Mouse (Mus musculus) ovary, postnatal 14 days (tissue): Measurements from ENCODE around the gene Optc.

Experiments
- DNase-seq: peaks from one replicate; pipeline ENCODE4 v3.0.0; 2022; ENCODE audit warnings: low spot score

Optc gene

DNA sequence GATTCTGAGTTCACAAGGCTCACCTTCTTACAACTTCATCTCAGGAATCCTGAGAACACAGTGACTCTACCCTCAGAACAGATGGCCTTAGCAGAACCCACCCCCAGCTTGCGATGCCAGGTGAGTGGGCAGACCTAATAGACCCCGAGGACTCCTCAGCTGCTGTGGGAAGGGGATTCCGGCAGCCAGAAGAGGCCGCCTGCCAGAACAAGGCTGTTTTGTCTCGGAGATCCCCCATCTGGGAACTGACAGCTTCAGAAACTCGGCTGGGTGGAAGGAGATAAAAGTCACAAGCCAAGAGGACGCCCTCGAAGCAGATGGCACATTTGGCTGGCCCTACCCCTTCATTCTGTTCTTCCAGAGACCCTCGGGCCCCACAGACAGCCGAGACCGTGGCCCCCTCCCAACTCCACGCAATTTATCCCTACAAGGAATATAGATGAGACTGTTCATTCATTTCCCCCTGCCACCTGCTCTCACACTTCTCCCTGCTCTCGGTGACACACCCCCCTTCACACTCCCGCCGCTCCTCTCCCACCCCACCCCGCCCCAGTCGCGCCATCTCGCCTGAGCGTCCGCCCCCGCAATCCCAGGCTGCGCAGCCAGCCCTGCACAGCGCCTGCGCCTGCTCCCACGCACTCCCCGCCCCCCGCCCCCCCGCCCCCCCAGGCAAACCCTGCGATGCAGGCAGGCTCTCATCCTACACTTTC lies at the start of gene Optc:
Optc (minus strand) TSS at position 51 of the 710 bp plus-strand sequence.
- DNase-seq = no peak

DNA sequence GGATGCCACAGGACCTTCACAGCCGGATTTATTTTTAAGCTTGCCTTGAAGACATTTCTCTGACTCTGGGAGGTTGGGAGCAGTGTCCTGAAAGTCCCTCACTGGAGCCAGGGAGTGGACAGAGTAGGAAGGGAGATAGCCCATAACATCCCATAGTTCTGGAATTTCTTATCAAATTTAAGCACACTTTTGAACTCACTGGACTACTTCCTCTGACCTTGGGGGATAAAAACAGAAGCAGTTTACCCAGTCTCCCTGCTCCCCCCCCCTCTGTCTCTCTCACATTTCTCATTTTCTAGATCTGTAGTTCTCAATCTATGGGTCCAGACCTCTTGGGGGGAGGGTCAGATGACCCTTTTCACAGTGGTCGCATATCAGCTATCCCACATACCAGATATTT lies 46.2 kb upstream of the Optc start:
- no peak for DNase-seq

DNA sequence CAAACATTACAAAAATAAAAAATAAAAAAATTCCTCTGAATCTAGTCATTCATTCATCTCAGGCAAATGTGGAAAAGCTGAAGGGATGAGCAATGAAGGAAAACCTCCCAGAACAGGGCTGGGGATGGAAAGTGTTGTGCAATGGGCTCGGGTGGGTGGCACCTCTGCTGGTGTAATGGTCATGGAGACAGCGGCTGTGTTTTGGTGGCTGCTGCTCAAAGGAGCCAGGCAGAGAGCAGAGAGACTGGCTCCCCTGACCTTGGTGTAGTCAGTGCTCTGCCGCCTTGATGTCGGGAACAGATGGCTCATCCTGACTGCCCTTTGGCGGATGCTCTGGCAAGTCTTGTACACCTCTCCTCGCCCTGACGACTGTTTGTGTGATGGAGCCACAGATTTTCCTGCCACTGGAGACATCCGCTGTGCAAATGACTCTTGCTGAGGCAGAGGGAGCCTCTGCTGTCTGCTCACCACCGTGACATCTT lies 45.5 kb upstream of the Optc start:
- DNase-seq = no peak

DNA sequence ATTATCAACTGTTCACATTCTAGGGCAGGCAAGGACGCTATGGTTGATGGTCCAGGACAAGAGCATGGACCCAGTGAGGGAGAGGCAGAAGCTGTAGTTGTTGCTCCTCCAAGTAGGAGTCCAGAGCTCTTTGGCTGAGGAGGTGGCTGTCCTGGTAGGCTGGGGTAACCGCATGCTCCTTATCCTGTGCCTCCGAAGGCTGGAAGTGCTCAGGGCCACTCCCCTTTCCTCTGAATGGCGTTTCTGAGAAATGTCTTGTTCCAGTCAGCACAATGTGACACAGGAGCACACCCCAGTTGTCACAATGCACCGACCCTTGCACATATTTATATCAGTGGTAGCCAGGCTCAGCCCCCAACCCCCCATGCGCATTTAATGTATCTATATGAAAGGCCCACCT lies 43.8 kb upstream of the Optc start:
- no peak for DNase-seq

DNA sequence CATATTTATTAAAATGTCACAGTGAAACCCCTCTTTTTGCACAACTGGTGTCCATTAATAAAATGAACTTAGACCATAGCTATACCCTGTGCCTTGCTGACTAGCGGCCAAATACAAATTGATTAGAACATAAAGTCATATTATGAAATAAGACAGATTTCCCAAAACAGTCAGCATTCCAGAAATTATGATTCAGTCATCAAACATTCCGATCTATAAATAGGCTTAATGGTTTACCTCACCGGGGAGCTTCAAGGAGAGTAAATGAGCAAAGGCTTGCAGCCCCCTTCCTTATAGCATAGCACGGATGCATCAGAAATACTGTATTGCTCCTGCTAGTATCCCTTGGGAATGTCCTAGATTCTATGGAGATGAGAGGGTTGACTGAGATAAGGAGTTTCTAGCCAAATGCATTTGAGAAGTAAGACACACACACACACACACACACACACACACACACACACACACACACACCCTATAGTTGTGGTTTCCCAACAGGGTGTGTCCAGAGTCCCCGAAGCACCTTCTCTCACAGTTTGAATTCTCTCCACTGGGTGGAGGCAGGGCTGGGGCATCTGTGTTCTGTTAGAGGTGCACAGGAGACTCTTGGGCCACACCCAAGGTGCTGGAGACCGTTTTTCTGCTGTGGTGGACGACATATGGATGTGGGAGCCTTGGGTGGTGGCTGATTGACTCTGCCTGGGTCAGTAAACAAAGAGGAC lies 42.4 kb upstream of the Optc start:
- DNase-seq = no peak

DNA sequence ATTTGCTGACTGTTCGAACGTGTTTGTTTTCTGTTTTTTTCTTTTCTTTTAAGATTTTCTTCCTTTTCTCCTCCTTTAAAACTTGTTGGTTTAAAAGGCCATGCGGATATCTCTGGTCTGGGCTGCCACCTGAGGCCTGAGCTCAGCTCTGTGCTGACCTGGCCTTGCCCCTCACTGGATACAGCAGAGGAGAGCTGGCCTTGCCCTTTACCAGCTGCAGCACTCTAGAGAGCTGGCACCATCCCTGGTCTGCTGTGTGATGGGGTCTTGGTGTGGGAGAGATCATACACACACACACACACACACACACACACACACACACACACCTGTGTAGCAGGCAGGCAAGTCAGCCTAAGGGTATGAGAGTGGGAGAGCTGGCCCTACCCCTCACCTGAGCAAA lies 37.3 kb upstream of the Optc start:
- DNase-seq = no peak

DNA sequence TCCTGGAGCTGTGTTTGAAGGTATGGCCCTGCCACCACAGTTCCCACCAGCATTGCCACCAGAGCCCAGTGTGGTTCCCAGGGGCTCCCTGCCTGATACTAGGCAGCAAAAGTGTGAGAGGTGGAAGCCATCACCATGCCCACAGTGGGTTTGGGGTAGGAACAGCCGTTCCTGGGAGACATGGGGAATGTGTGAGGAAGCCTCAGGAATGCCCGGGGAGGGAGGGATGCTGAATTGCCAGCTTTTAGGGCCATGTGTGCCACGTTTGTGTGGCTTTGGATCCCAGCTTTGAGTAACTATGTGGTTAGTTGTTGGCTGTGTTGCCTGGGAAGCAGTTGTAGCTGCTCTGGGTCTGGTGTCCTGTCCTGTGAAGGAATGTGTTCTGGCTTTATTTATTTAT lies 34.1 kb upstream of the Optc start:
- DNase-seq = no peak

DNA sequence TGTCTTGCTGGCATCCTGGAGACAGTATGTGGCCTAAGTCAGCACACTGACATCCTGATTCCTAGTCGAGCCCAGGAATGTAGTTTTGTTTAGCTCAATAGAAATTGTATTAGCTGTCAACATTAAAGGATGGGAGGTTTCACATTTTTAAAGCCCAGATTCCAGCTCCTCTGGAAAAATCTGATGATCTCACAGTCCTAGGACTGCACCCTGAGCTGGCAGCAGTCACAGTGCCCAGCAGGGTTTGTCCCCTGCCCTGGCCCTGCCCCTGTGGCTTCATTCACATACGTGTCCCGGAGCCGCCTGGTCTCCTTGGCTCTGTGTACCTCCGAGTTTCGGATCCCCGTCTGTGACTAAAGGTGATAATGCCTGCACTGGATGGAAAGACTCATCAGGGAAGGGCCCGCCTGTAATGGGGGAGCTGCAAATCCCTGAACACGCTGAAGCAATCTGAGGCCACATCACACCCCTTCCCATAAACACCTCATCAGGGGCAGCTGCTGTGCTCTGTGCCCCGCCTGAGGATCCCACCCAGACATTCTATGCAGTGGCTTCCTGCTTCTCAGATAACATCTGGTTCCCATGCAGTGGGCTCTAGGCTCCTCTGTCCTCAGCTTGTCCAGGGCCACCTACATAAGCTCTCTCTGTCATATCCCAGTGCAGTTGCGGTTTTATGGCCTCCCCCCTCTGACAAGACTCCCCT lies 33.5 kb upstream of the Optc start:
- no peak for DNase-seq

DNA sequence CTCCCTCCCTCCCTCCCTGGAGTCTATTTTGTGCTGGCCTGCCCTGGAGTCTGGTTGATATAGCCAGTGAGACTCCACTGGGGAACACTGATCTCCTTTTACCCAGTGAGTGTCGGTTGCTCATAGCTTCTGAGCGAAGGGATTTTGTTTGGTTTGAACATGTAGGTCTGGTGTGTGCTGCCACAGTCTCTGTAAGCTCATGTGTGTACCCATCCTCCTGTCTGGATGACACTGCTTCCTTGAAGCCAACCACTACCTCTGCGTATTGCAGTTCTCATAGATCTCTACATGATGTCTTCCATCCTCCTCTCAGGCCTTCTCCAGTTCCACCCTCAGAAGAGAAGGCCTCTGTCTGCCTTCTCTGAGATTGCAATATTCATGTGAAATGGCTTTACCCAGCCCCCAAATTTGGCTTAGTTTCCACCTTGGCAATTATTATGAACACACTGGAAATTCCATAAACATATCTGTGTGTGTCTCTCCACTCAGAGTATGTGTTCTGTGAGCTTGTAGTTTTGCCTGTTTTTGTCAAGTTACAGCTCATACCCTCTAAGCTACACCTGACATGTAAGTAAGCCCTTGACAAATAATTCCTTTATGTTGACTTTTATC lies 32.8 kb upstream of the Optc start:
- no peak for DNase-seq

DNA sequence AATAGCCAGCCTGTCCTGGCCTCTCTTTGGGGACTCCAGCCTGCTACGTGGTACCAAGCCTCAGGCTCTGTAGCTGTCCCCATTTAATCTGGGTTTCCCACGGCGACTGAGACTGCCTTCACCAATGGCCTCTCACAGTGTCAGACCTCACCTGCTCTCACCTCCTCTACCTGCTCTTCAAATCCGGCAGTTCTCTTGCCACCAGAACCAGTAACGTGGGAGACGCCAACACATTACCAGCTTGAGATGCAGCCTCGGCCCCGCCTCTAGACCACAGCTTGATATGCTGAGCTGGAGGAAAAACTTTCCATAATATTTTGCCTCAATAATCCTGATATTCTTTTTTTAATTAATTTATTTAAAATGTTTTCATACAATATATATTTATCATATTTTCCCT lies 31.9 kb upstream of the Optc start:
- DNase-seq = no peak

DNA sequence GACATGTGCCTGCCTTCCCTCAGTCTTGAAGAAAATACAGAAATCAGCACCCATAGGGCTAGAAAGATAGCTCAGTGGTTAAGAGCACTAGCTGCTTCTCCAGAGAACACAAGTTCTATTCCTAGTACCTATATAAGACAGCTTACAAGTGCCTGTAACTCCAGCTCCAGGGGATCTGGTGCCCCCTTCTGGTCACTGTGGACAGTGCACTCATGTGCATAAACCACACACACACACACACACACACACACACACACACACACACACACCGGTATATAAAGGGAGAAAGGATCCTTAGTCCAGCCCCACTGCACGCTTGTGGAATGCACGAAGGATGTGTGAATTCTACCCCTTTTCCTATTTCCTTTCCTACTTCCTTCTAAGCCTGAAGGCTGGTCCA lies 28.4 kb upstream of the Optc start:
- no peak for DNase-seq

DNA sequence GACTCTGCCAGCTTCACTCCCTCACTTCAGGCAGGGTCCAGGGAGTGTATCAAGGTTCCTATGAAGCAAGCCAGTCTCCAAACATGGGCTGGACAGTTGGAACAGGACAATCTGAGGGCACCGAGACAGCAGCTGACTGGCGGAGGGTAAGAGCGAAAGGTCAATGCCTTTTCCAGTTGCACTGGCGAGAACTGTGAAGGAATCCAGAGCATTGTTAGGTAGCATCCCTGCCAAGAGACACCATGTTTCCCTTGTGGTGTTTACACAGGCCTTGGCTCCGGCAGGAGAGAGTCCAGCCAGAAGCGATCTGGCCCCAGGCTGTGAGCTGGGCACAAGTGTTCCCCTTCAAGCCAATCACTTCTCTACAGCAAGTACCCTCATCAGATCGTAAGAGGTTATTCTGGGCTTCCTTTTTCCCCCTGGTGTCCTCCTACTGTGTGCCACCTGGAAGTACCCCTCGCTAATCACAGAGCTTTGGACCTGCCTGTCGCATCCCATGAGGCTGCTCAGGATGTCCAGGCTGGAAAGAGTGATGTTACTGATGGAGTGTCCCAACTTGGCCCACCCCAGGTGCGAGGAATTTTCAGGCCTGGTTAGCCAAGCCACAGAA lies 26.7 kb upstream of the Optc start:
- no peak for DNase-seq

DNA sequence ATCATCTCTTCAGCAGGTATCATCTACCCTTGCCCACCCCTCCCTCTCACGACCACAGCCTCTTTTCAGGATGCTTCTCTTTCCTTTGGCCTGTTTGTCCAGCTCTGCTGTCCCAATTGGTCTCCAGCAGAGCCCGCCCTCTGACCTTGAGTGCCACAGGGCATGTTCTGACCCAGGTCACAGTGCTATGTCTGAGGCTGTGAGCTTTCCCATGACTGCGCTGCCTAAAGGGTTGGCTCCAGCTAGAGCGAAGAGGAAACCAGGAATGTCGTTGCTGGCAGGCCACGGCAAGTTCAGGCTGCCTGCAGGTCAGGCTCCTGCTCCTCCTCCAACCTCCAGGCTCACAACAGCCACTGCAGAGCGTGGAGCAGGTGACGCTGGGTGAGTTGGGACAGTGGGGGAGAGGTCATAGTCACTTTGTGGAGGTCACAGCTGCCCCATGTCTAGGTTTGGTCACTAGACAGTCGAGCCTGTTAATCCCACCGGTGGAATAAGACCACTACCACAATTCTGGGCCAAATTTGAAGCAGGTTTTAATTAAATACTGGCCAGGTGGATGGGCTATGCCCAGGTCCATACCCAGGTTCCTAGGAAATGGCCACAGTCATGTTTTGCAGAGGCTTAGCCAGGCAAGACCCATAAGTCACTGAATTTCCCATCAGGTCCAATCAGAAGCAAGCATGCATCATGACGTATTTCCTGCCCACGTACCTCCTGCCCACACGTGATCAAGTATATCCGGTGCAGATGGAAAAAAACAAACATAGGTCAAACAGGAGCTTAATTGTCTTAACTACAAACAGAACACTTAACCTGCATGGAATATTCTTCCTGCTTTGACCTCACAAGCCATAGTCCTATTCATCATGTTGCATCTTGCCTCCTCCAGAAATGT lies 25.7 kb upstream of the Optc start:
- no peak for DNase-seq

DNA sequence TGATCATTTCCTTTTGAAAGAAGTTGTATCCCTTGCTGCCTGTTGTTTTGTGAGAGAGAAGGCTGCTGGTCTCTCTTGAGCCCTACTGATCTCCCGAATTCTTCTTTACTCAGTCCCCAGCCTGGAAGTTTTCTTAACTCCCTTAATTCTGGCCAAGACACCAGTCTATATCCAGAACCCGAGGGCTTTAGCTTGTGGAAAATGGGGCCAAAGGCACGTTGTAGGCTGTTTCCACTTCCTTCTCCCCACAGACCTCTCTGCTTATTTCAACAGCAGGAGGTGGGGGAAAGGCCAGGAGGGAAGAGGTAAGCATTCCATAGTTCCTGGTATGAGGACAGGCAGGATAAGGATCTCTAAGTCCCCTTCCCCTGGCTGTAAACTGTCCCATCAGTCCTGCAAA lies 22.2 kb upstream of the Optc start:
- no peak for DNase-seq

DNA sequence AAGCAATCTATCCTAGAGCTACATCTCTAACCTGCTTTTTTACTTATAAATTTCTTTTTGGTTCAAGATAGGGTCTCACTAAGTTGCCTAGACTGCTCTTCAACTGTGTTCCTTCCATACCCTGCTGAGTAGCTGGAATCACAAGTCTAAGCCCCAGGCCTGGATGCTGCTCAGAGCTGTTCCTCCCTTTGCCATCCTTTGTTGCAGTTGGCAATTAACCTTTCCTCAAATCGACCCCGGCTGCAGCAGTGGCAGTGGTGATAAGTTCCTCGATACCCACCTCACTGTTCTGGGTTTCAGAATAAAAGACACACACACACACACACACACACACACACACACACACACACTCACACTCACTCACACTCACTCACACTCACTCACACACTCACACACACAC lies 17.4 kb upstream of the Optc start:
- DNase-seq = no peak

DNA sequence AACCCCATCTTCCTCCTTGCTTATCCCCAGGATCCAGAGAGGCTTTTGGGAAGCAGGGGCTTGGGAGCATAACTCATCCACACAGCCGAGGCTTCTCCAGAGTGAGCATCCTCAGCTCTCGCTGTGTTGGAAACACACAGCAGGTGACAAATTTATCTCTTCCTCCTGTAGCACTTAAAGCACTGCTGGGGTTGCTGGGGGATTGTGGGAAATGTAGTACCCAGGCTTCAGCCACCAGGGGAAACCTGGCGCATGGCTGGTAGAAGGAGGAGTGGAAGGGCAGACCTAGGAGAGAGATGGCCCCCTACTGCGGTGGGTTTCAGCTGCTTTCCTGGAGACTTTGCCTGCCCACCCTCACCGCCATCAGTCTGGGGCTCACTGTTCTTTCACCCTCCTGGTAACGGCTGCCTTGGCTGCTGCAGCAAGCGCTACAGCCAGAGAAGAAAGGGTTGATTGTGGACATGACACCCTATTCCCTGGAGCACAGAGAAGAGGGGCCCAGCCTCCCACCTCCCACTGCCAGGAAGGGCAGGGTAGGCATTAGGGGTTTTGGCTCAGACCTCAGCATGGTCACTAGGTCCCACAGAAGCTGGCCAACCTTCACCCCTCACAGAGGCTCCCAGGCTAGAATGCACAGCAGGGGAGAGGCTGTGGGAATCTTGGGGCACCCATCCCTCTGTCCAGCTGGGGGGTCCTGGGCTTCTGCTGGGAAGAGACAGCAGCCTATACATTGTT lies 16.5 kb upstream of the Optc start:
- no peak for DNase-seq

DNA sequence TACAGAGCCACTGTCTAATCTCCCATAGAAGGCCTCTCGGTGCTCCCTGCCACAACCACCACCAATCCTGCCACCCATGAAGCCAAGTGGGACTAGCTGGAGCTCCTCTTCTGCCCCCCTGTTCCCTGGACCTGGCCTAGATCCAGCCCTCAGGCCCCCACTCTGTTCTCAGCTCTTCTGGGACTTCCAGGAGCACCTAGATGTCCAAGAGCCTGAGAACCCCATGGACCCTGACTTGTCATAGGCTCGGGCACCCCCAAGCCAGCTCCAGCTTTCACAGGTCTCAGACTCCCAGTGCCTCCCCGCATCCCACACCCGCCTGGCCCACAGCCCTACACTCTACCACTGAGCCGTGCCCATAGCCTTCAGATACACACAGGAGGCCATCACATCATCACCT lies 15.3 kb upstream of the Optc start:
- DNase-seq = no peak

DNA sequence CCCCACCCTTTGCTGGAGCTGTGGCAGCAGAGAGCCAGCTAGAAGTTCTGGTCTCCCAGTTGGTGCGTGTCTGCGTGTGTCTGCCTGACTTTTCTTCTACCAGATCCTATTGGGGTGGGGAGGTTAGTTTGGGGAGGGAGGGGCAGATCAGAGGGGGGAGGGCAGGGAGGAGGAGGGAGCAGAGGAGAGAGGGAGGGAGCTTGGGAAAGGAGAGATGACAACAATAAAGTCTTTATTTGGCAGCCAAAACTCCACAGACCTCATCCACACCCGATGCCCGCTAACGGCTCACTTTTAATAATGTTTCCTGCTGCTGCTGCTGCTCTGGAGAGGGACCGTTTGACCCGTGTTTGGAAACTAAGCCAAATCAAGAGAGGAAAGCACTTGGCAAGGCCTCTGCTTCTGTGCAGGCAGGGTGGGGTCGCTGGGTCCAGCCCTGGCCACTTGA lies 13.5 kb upstream of the Optc start, which contains the start of gene Prelp:
Prelp (minus strand) TSS at position 111 of the 448 bp plus-strand sequence.
- no peak for DNase-seq

DNA sequence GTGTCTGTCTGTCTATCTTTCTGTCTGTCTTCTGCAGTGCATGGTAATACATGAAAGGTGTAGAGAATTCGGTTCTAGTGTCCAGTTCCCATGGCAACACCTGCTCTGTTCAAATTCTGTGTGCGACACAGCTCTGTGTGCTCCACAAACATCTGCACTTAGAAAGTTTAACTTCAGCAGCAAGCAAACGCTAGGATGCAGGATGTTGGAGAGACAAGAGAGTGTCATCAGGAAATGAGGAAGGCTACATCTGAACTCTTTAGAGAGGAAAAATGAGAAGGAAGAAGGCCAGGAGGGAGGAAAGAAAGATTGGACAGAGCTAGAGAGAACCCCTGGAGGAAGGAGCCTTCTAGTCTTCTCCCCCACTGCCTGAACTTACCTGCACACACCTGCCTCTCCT lies 13.1 kb upstream of the Optc start:
- DNase-seq = no peak

DNA sequence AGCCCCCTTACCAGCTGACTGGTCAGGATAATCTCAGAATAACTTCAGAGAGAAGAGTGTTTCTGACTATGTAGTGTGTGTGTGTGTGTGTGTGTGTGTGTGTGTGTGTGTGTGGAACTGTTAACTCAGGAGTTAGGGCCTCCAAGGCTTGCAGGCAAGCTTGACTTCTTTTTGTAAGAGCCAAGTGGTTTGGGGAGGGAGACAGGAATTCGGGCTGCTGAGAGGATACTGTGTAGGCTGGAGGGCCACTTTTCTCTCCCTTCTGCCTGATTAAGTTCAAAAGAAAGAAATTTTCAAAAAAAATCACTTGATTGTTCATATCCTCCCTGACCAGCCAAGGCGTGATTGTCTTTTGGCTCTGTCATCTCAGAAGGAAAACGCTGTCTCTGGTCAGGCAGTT lies 12.6 kb upstream of the Optc start:
- DNase-seq = no peak
